Mouse (Mus musculus) intestine, embryonic 16.5 days (tissue): ENCODE measurements around the gene Psmb2. TPM values are rescaled to one million over a fixed set of nuclear protein-coding genes. Genes with fewer than 3 reads are reported as not detected.

Experiments used
- ATAC-seq: fragments of 200-750 bp; cut with Nextera tagmentation; 2 replicates; pipeline ENCODE4 v1.8.0; 2017; ENCODE audit warnings: moderate TSS enrichment, moderate library complexity
- H3K27ac ChIP-seq: fragments of 300-500 bp; sonication (generic); 2 replicates; pipeline ENCODE4 v1.5.1; 2014; ENCODE audit warnings: mild to moderate bottlenecking, low read length
- H3K27me3 ChIP-seq: fragments of 300-500 bp; sonication (generic); replicated peaks from 2 replicates; pipeline ENCODE4 v1.6.1; 2014; ENCODE audit warnings: low read length, control low read depth, mixed read lengths; ENCODE audit not compliant: control insufficient read depth, insufficient read depth
- H3K36me3 ChIP-seq: fragments of 300-500 bp; sonication (generic); 2 replicates; pipeline ENCODE4 v1.6.1; 2014; ENCODE audit warnings: low read length, control low read depth; ENCODE audit not compliant: control insufficient read depth, insufficient read depth
- H3K4me1 ChIP-seq: fragments of 300-500 bp; sonication (generic); 2 replicates; pipeline ENCODE4 v1.6.1; 2014; ENCODE audit warnings: low read length, control low read depth, mixed read lengths; ENCODE audit not compliant: control insufficient read depth, insufficient read depth
- H3K4me2 ChIP-seq: fragments of 300-500 bp; sonication (generic); 2 replicates; pipeline ENCODE4 v1.6.1; 2014; ENCODE audit warnings: low read depth, low read length, control low read depth
- H3K4me3 ChIP-seq: fragments of 300-500 bp; sonication (generic); 2 replicates; pipeline ENCODE4 v1.5.1; 2014; ENCODE audit warnings: mild to moderate bottlenecking, low read length
- H3K9ac ChIP-seq: fragments of 300-500 bp; sonication (generic); 2 replicates; pipeline ENCODE4 v1.6.1; 2014; ENCODE audit warnings: low read depth, low read length
- H3K9me3 ChIP-seq: fragments of 300-500 bp; sonication (generic); 2 replicates; pipeline ENCODE4 v1.6.1; 2016; ENCODE audit warnings: low read length, control low read depth; ENCODE audit not compliant: control insufficient read depth
- WGBS: fragments of 180-500 bp; shearing (Covaris S2); extraction: QIAGEN DNeasy Blood & Tissue Kit; methylation state at CpG from one replicate; pipeline ENCODE4 v1.1.7; 2014; 5-methylcytosine and 5-hydroxymethylcytosine counted together
- polyA plus RNA-seq: library from polyadenylated mRNA; unstranded; fragments of >200 nt; fragmentation: Nextera tagmentation; extraction: Ambion mirVana; gene quantifications from 2 replicates; pipeline ENCODE4 v1.2.1, GENCODE M21; 2015

Psmb2 gene
- polyA plus RNA-seq, 1 experiment from 2014 or later: 515 TPM

DNA sequence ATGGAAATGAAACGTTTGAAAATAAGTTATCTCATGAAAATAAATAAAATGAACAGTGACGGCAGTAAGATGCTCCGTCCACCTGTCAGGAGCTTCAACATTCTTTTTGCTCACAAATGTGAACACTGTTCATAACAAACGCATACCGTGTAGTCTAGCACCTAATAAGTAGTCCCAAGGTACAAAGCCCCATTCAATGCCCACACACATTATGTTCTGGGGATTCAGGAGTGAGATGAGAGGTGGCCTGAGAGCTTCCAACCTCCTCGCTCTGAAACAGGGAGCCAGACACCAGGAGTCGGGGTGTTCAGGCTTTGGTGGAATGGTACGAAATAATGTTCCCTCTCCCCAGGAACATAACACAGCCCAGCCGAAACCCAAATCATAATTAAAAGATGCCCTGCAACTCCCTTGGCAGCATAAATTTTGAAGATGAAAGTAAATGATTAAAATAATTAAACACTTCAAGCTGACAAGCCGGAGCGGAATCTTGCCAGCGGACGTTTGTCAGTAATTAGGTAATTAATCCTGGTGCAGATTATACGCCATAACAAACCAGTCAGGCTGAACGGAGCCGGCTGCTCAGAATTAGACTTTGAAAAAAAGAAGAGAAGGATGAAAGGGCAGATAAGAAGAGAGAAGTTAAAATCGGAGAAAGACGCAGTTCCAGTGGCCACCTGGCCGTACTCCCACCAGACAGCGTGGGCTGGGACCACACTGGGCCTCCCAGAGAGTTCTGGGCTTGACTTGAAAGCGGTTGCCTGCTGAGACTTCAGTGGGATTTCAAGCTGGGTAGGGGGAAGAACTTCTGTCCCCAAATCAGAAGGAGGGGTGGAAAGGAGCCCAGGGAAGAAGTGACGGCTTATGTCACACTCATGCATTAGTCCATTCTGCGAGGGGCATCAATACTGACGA, 29.2 kb upstream of the Psmb2 start:
- no peak overlapping the region for H3K9ac ChIP-seq
- ATAC-seq: no peak
- H3K4me3 ChIP-seq: no peak overlapping the region
- H3K36me3 ChIP-seq: no peaks in the 10 kb centered on the region
- H3K27ac ChIP-seq: no peak overlapping the region
- H3K4me1 ChIP-seq: no peaks in the 10 kb centered on the region
- WGBS: 51% methylated on average over 24 of the region's 24 CpGs
- H3K27me3 ChIP-seq: no peaks in the 10 kb centered on the region
- no peaks in the 10 kb centered on the region for H3K9me3 ChIP-seq
- no peak overlapping the region for H3K4me2 ChIP-seq

DNA sequence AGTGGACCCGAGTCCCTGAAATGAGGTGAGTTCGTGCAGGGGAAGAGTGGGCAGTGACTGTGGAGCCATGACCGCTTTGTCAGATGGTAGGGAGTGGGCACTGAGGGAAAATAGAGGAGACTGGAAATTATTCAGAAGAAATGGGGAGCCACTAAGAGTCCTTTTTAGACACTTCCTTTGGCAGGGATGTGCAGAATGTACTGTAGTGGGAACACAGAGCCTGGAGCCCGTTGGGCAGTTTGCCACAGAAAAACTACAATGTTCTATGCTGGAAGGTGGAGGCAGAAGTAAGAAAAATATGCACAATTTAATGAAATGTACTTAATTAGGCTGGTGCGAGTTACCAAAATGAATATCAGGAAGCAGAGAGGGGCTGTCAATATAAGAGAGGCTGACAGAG, 24.3 kb upstream of the Psmb2 start:
- Histone ChIP-seq H3K27ac (no peak overlapping the region), H3K27me3 (no peaks in the 10 kb centered on the region), H3K9ac (no peak overlapping the region), H3K36me3 (no peaks in the 10 kb centered on the region), H3K4me3 (no peak overlapping the region), H3K4me1 (no peaks in the 10 kb centered on the region), H3K4me2 (no peak overlapping the region), H3K9me3 (no peaks in the 10 kb centered on the region)
- no peak for ATAC-seq
- WGBS: 82% methylated on average over 5 of the region's 5 CpGs

DNA sequence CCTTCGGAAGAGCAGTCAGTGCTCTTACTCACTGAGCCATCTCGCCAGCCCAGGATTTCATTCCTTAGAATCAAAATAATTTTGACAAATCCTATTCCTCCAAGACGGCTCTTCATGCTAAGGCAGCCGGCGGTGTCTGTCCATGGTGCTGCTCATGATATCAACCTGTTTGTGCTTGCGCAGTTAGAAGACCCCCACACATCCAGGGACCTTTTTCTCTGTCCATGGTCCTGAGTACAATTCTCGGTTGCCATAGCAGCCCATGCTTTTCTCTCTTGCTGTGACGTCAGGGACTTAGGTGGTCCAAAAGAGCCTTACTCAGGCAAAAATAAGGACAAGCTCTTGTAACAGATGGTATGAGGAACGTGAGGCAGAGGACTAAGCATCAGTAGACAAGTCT, 22.1 kb upstream of the Psmb2 start:
- WGBS: 7% methylated on average over 9 of the region's 9 CpGs
- ATAC-seq: no peak

GRCm38 (mm10) chr4:126661249-126661648, 16.2 kb upstream of the Psmb2 start:
- H3K9ac ChIP-seq: no peak overlapping the region
- H3K9me3 ChIP-seq: no peaks in the 10 kb centered on the region
- no peak overlapping the region for H3K4me2 ChIP-seq
- no peaks in the 10 kb centered on the region for H3K27me3 ChIP-seq
- no peak overlapping the region for H3K4me3 ChIP-seq
- no peaks in the 10 kb centered on the region for H3K4me1 ChIP-seq
- no peaks in the 10 kb centered on the region for H3K36me3 ChIP-seq
- WGBS: 75% methylated on average over 7 of the region's 7 CpGs
- ATAC-seq: no peak
- H3K27ac ChIP-seq: no peak overlapping the region

More for the DNA sequence above, 22.1 kb upstream of the Psmb2 start:
- no peaks in the 10 kb centered on the region for H3K4me1 ChIP-seq
- no peak overlapping the region for H3K27ac ChIP-seq
- H3K4me2 ChIP-seq: no peak overlapping the region
- no peaks in the 10 kb centered on the region for H3K36me3 ChIP-seq
- H3K4me3 ChIP-seq: no peak overlapping the region
- H3K9me3 ChIP-seq: no peaks in the 10 kb centered on the region
- H3K27me3 ChIP-seq: no peaks in the 10 kb centered on the region
- H3K9ac ChIP-seq: no peak overlapping the region

- Histone ChIP-seq H3K4me1 (no peaks in the 10 kb centered on the region), H3K27me3 (no peaks in the 10 kb centered on the region), H3K36me3 (no peaks in the 10 kb centered on the region), H3K4me2 (no peak overlapping the region), H3K27ac (no peak overlapping the region), H3K9ac (no peak overlapping the region), H3K9me3 (no peaks in the 10 kb centered on the region), H3K4me3 (no peak overlapping the region)
- 96% methylated on average over 2 of the region's 2 CpGs for WGBS
- no peak for ATAC-seq
Measured at GRCm38 (mm10) chr4:126667075-126667474, 10.4 kb upstream of the Psmb2 start.

DNA sequence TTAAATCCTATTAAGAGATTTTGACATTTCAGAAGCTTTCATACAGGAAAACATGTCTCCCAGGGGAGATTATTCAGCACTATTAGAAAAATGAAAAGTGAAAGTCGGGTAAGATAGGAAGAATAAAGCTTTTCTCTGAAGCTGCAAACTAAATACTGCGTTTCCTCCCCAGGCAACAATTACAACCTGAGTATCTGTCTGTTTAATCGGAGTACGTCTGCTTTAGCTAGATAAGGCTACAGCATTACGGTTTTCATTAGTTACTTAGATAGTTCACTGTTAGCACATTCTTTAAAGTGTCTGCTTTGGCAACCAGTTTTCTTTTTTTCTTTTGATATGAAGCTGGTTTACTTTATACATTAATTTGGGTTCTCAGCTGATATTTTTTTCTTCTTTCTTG, 4.9 kb downstream of the Psmb2 start:
- peaks cover 12% of the 10 kb centered on the region for H3K36me3 ChIP-seq
- no peak for ATAC-seq
- H3K9ac ChIP-seq: no peak overlapping the region
- no peaks in the 10 kb centered on the region for H3K27me3 ChIP-seq
- H3K4me3 ChIP-seq: no peak overlapping the region
- H3K4me1 ChIP-seq: peaks cover 5% of the 10 kb centered on the region; the same call in 1 of the 2 replicates
- H3K4me2 ChIP-seq: no peak overlapping the region
- no peak overlapping the region for H3K27ac ChIP-seq
- no peaks in the 10 kb centered on the region for H3K9me3 ChIP-seq
- 72% methylated on average over 5 of the region's 5 CpGs for WGBS

GRCm38 (mm10) chr4:126683084-126683483, 5.7 kb downstream of the Psmb2 start:
- H3K27ac ChIP-seq: no peak overlapping the region
- no peak overlapping the region for H3K9ac ChIP-seq
- H3K9me3 ChIP-seq: no peaks in the 10 kb centered on the region
- H3K4me1 ChIP-seq: peaks cover 5% of the 10 kb centered on the region; the same call in 1 of the 2 replicates
- no peak for ATAC-seq
- H3K4me3 ChIP-seq: no peak overlapping the region
- H3K27me3 ChIP-seq: no peaks in the 10 kb centered on the region
- H3K36me3 ChIP-seq: peaks cover 12% of the 10 kb centered on the region
- WGBS: 83% methylated on average over 3 of the region's 3 CpGs
- H3K4me2 ChIP-seq: no peak overlapping the region

DNA sequence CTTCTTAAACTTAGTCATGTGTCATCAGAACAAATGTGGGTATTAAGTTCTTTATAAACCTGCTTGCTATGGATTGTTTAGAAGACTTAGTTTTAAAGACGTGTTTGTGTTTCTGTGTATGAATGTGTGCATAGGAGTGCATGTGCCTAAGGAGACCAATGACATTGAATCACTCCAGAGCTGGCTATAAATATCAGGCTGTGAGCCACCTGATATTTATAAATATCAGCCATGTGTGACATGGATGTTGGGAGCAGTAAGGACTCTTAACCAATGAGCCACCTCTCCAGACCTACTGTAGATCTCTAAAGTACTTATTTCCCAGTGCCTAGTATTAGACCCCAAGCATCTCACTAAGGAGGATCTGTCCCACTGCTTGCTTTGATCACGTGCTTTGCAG, 12.0 kb downstream of the Psmb2 start:
- ATAC-seq: no peak
- peaks cover 19% of the 10 kb centered on the region for H3K36me3 ChIP-seq
- no peaks in the 10 kb centered on the region for H3K27me3 ChIP-seq
- H3K9ac ChIP-seq: no peak overlapping the region
- H3K4me2 ChIP-seq: no peak overlapping the region
- H3K27ac ChIP-seq: no peak overlapping the region
- 79% methylated on average over 2 of the region's 2 CpGs for WGBS
- H3K4me1 ChIP-seq: no peaks in the 10 kb centered on the region
- H3K9me3 ChIP-seq: no peaks in the 10 kb centered on the region
- H3K4me3 ChIP-seq: no peak overlapping the region

GRCm38 (mm10) chr4:126693021-126693420, 15.6 kb downstream of the Psmb2 start:
- Histone ChIP-seq H3K4me1 (no peaks in the 10 kb centered on the region), H3K27ac (no peak overlapping the region), H3K36me3 (peaks cover 7% of the 10 kb centered on the region), H3K4me3 (no peak overlapping the region), H3K4me2 (no peak overlapping the region), H3K27me3 (no peaks in the 10 kb centered on the region), H3K9me3 (no peaks in the 10 kb centered on the region), H3K9ac (no peak overlapping the region)
- no peak for ATAC-seq
- WGBS: 85% methylated on average over 5 of the region's 5 CpGs
